Mouse (Mus musculus) ovary, postnatal 10 days (tissue): Measurements from ENCODE around the gene Nup93.

ENCODE experiments used
- DNase-seq: peaks from one replicate; pipeline ENCODE4 v3.0.0; 2022; ENCODE audit warnings: low spot score

Nup93 gene

DNA sequence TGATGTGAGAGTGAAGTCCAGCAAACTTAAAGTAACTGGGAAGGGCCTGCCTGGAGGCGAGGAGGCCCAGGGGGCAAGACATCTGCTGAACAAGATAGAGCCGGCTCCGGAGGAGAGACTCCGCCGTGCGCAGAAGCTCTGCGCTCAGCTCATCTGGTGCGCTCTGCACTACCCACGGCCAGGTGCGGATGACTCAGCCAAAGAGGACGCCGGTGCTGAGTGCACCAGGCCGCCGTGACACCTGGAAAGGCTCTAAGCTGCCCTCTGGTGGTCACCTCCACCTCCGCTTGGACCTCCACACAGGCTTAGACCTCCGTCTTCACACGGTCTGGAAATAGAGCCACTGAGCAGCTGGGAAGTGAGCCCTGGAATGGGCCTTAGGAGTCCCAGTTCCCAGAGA lies 27.8 kb upstream of the Nup93 start:
- DNase-seq, result no peak

- no peak for DNase-seq
Measured at GRCm38 (mm10) chr8:94187290-94188002, 26.9 kb upstream of the Nup93 start.

- no peak for DNase-seq
Measured at GRCm38 (mm10) chr8:94189275-94190031, 24.9 kb upstream of the Nup93 start.

DNA sequence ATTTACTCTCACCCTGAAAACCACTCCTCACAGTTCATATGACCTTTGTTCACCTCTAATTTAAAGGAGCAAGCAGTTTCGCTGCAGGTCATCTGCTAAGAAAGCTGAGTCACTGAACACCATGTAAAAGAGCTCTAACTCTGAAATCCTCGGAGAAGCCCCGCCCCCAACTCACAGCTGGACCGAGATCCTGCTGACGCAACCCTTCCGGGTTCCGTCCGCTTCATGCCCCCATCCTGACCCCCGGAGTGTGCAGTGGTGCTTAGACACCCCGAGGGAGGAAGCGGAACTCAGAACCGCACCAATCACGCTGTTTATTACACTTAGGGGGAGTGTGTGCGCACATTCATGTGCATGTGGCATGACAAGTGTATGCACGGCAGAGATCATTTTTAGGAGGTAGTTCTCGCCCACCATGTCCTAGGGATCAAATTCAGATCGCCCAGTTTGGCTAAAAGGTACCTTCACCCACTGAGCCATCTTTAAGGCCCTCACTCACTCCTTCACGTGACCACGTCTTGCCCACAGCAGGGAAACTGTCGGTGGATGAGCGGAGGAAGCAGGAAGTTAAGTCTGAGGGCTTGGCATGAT lies 23.2 kb upstream of the Nup93 start:
- DNase-seq, result no peak

DNA sequence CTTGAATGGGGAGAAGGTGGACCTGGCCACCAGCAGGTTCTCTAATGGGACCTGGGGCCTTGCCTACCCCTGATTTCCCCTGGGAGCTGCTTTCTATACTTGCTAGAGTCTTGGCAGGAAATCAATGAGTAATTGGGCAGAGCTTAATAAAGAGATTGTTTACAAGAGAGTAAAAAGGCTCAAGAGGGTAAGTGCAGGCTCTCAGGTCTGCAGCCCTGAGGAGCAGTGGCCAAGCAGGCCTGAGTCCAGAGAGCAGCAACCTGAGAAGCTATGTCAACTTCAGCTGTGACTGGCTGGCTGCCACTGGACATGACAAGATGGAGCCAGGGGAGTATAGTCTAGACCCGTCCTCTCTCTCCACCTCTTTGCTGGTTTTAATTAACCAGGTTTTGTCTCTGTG lies 21.4 kb upstream of the Nup93 start:
- DNase-seq, result no peak

DNA sequence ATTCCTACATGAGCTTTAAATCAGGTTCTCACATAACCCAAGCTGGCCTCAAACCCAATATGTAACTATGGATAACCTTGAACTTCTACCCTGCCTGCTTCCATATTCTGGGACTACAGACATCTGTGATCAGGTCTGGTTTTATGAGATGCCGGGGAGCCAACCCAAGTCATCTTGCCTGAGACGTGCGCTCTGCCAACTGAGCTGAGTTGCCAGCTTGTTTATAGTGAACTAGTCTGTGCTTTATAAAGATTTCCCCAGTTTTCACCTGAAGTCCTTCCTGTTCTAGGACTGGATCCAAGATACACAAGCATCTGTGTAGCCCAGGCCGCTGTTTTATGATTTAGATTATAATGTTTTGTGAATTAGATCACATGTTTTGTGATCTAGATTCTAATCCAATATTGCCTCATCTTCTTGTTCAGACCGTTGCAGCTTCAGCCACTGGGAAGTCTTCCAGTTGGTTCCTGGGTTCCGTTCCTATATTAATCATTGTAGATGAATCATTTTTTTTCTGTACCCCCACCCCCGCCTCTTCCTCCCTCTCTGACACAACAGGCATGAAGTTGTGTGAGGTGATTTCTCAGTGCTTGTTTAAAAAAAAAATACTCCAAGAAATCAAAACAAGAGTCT lies 19.7 kb upstream of the Nup93 start:
- DNase-seq, result no peak

DNA sequence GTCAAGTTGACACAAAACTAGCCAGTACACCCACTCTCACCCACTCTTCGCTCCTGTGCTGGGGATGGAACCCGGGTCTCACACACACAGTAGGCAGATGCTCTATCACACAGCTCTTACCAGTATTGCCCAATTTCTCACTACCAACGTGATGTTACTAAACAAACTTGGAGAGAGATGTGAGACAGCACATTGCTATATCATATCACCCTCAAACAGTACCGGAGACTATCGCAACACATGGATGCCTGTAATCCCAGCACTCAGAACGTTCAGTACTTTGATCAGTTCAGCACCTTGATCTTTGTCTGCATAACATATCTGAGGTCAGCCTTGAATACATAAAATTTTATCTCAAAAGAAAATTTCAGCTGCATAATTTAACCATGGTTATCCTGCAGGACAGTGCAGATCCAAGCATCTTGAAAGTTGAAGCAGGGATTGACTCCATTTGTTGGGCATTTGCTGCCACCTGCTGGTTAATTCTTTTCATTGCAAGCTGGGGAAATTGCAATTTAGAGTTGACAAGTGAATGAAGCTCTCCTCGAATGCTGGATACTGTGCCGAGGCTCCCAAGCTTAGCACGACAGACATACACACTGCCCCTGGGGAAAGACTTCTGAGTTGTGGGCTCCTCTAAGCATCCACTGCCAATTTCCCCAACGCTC lies 15.0 kb upstream of the Nup93 start:
- DNase-seq, result no peak

DNA sequence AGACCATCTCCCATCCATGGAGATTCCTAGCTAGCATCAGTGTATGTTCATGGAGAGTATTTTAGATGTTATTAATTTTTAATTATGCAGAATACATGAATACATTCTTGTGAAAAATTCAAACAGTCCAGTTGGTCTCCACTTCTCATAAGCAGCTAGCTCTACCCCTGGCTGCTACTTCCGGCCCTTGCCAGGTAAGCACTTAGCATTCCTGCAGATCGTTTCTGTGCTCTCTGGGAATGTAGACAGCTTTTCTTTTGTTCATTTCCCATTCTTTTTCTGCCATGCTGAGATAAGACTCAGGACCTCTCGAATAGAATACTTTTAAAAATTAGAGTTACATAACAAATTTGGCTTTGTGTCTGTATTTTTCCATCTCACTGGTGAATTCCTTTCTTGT lies 10.3 kb upstream of the Nup93 start:
- DNase-seq, result no peak

- DNase-seq, result peak; percentile 35
Measured at GRCm38 (mm10) chr8:94205736-94206135, 8.6 kb upstream of the Nup93 start.

GRCm38 (mm10) chr8:94206256-94206655 lies 8.1 kb upstream of the Nup93 start:
- DNase-seq, result no peak

DNA sequence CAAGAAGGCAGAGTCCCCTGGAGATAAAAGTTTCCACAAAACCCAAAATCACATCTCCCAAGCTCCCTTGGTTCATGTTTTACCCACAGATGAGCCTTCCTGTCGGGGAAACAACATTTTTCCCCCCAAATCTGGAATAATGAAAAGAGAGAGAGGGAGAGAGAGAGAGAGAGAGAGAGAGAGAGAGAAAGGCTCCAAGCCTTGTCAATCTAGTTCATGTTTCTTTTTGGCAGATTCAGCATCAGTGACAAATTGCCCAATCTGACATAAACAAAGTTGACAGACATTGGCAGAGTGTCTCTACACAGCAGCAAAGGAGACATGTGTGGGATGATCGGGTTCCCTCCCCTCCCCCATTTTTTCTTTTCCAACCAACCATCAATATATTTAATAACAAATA lies 6.9 kb upstream of the Nup93 start:
- no peak for DNase-seq

GRCm38 (mm10) chr8:94209639-94210038 lies 4.7 kb upstream of the Nup93 start:
- no peak for DNase-seq

DNA sequence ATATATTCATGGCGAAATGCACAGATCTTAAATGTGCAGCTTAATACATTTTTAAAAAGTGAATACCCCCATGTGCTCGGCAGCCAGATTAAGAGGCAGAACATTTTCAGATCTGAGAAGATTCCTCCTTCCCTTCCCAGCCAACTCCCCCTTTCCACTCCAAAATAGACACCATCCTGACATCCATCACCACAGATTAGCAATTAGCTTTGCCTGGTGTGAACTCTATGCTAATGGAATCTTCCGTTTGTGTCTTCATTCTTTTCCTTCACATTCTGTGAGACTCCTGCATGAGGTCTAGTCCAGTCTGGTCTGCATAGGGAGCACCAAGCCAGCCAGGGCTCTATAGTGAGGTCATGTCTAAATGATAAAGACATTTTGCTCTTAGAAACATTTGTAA lies 4.1 kb upstream of the Nup93 start:
- no peak for DNase-seq

DNA sequence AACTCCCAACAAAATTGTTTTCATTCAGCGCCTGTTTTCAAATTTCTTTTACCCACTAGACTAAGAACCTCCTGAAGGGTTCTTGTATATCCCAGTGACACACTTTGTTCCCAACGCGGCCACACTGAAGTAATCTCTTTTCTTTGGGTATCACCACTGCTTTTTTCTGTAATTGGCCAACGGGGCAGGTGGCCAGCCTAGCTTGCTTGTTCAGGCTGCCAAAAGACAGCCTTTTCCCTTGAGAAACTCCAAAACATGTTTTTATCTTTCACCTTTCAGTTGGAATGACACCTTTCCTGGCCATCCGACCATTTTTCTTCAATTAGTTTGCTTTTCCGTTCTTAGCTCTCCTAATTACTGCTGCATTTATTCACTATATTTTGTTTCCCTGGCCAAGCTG lies 545 bp upstream of the Nup93 start:
- DNase-seq, result no peak

DNA sequence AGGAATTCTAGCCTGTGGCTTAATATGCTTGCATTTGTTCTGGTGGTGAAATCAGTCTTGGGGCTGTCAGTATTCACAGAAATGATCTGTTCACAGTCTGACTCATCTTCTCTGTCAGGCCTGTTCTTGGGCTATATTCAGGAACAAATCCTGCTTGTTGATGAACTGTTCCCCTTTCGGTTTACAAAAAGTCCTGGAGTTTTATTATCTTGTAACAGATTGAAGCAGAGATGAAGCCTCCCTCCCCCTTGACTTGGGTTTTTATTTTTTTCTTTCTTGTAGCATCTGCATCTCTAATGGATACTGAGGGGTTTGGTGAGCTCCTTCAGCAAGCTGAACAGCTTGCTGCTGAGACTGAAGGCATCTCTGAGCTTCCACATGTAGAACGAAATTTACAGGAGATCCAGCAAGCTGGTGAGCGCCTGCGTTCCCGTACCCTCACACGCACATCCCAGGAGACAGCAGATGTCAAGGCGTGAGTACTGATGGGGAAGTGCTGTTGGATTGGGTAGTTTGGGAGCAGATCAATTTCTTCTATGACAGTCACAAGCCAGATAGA lies 13.1 kb downstream of the Nup93 start:
- DNase-seq, result no peak

DNA sequence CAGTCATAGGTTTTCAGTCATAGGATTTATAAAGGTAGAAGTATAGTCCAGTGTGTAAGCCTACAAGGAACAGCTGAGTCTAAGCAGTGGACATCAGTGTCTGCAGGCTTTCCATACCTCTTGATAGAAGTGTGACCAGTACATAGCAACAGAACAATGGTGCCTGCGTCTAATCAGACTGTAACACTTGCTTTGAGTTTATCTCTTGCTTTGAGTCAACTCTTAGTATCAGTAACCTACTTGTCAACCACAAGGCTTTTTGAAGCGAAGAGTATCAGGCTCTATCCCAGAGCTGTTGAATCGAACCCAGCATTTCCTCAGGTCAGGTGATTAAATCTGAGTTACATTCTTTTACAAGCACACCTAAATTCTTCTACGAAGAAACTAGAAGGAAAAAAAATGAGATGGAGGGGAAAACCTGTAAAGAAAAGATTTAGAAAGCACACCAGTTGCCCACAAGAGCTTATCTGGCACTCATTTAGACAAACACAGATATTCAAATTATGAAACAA lies 25.9 kb downstream of the Nup93 start:
- no peak for DNase-seq

DNA sequence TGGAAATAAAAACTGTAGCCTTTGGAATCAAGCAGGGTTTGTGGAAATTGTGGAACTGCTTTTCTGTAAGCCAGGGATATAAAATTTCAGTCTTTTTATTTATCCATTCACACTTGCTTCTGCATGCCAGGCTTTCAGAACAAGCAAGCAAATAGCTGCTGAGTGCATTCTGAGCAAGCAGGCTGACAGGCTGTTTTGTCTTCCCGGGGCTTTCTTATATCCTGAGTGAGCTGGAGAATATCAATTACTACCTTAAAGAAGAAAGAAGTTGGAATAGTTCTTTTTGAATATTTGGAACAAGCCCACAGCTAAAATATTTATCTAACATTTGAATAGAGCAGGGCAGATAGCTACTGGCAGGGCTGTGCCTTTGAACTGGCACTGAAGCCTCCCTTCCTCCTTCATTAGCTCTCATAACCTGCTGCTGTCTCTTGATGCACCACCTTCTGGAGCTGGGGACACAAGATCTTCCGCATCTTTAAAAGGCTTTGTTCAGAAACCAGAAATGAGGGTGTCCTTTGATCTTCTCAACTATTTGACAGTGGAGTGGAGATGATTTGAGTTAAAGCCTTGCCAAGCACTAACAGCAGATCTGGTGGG lies 35.6 kb downstream of the Nup93 start:
- no peak for DNase-seq

GRCm38 (mm10) chr8:94258881-94259280 lies 44.5 kb downstream of the Nup93 start:
- DNase-seq, result no peak

DNA sequence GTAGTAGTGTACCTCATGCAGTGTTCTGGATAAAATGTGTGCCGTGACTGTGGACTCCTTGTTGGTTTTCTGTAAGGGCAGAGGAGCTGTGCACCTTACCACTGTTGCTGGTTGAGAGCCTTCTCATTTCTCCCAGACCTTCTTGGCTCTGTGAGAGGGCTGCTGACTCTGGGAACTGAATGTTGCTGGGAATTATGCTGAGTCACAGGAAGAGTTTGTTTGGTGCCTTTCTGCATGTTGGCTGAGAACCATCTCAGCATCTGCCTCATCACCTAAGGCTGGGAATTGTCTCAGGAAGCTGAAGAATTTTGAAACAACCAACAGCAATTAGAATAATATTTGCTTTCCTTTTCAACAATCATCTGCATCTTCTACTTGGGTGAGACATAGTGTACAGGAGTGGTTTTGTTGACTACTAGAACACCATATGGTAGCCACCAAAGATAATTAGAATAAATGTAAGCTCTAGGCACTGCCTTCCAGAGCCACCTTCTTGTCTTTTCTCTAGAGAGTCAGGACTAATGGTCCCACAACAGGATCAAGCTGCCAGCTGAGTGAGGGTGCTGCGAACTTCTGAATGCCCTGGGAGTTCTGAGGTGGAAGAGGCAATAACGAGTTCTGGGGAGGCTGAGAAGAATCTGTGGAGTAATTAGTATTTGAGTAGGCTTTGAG lies 48.4 kb downstream of the Nup93 start:
- no peak for DNase-seq

DNA sequence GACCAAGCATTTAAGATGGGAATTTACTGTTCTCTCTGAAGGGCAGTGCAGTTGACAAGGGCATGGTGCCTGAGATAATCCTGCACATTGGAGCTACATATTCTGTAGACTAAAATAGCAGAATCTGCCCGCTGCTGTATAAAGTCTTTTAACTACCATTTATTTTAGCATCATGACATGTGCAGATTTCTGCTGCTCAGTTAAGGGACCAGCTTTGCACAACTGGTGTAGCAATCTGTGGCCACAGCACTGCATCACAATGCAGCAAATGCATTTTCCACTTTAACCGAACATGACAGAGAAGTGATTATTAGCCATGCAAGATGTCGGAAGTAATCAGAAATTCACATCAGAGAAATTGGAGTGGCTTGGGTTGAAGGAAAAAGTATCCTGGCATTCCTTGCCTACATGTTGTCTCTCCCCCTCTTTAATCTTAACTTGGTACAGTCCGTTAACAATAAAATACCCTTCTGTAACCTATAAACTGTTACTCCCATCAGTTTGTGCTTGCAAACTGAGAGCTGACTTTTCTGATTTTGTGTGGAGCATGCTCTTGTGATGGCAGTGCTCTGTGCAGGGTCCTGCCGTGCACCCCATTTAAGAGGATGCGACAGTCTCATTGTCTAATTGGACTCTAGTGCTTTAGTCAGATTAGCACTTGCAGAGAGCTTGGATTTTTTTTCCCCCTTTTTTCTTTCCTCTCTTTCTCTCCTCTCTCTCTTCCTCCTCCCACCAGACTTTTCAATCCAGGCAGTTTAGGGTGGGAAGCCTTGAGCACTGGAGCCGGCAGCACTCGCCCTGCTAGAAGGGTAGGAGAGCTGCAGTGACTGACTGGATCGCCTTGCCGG lies 52.2 kb downstream of the Nup93 start:
- DNase-seq, result no peak
